Mouse (Mus musculus) limb, embryonic 13.5 days (tissue): ENCODE measurements at regions not wholly inside any gene's neighbourhood (a gene's known extent, or its start where the extent isn't known, plus 50 kb on each side); places are given as distances from the start of the nearest gene placed in this dataset.

ENCODE experiments used
- ATAC-seq: fragments of 200-750 bp; cut with Nextera tagmentation; 2 replicates; pipeline ENCODE4 v1.8.0; 2017; ENCODE audit warnings: low read depth, moderate number of reproducible peaks, moderate TSS enrichment; ENCODE audit not compliant: low FRiP score
- H3K27ac ChIP-seq: fragments of 300-500 bp; sonication (generic); 2 replicates; pipeline ENCODE4 v1.5.1; 2015; ENCODE audit warnings: inconsistent platforms, mild to moderate bottlenecking, moderate library complexity
- H3K27me3 ChIP-seq: fragments of 300-500 bp; sonication (generic); 2 replicates; pipeline ENCODE4 v1.6.1; 2015; ENCODE audit warnings: mild to moderate bottlenecking, inconsistent platforms
- H3K36me3 ChIP-seq: fragments of 300-500 bp; sonication (generic); 2 replicates; pipeline ENCODE4 v1.6.1; 2015; ENCODE audit warnings: inconsistent platforms, mild to moderate bottlenecking, moderate library complexity
- H3K4me1 ChIP-seq: fragments of 300-500 bp; sonication (generic); 2 replicates; pipeline ENCODE4 v1.6.1; 2015; ENCODE audit warnings: inconsistent platforms
- H3K4me2 ChIP-seq: fragments of 300-500 bp; sonication (generic); replicated peaks from 2 replicates; pipeline ENCODE4 v1.6.1; 2015; ENCODE audit warnings: inconsistent platforms, mild to moderate bottlenecking, moderate library complexity
- H3K4me3 ChIP-seq: fragments of 300-500 bp; sonication (generic); 2 replicates; pipeline ENCODE4 v1.5.1; 2015; ENCODE audit warnings: moderate library complexity, mild to moderate bottlenecking, inconsistent platforms
- H3K9ac ChIP-seq: fragments of 300-500 bp; sonication (generic); 2 replicates; pipeline ENCODE4 v1.6.1; 2015; ENCODE audit warnings: mild to moderate bottlenecking, inconsistent platforms
- H3K9me3 ChIP-seq: fragments of 300-500 bp; sonication (generic); 2 replicates; pipeline ENCODE4 v1.6.1; 2016; ENCODE audit warnings: inconsistent platforms
- WGBS: fragments of 180-500 bp; shearing (Covaris S2); methylation state at CpG from one replicate; pipeline ENCODE4 v1.1.7; 2015; 5-methylcytosine and 5-hydroxymethylcytosine counted together

- no peaks in the 10 kb centered on the region for H3K9me3 ChIP-seq
- H3K27ac ChIP-seq = no peak overlapping the region
- H3K27me3 ChIP-seq = no peaks in the 10 kb centered on the region
- H3K36me3 ChIP-seq = no peaks in the 10 kb centered on the region
- no peaks in the 10 kb centered on the region for H3K4me1 ChIP-seq
- H3K4me3 ChIP-seq = no peak overlapping the region
- no peak overlapping the region for H3K4me2 ChIP-seq
- ATAC-seq = no peak
- no peak overlapping the region for H3K9ac ChIP-seq
Measured at GRCm38 (mm10) chr15:97571885-97572284, 133.7 kb downstream of the Rpap3 start.

- no peak for ATAC-seq
- Histone ChIP-seq H3K36me3 (no peaks in the 10 kb centered on the region), H3K4me3 (no peak overlapping the region), H3K4me1 (no peaks in the 10 kb centered on the region), H3K9ac (no peak overlapping the region), H3K27me3 (no peaks in the 10 kb centered on the region), H3K4me2 (no peak overlapping the region), H3K27ac (no peak overlapping the region), H3K9me3 (peaks cover 18% of the 10 kb centered on the region)
- 93% methylated on average over 3 of the region's 3 CpGs for WGBS
Measured at GRCm38 (mm10) chr15:97560096-97560495, 145.5 kb downstream of the Rpap3 start.

GRCm38 (mm10) chr15:97558725-97559124 is 146.9 kb downstream of the Rpap3 start:
- Histone ChIP-seq H3K9ac (no peak overlapping the region), H3K9me3 (peaks cover 18% of the 10 kb centered on the region), H3K27me3 (no peaks in the 10 kb centered on the region), H3K36me3 (no peaks in the 10 kb centered on the region), H3K4me2 (no peak overlapping the region), H3K4me3 (no peak overlapping the region), H3K4me1 (no peaks in the 10 kb centered on the region), H3K27ac (no peak overlapping the region)
- ATAC-seq = no peak
- 92% methylated on average over 7 of the region's 7 CpGs for WGBS

- H3K4me2 ChIP-seq = no peak overlapping the region
- H3K9me3 ChIP-seq = peaks cover 14% of the 10 kb centered on the region; the same call in 1 of the 2 replicates
- no peak overlapping the region for H3K9ac ChIP-seq
- 87% methylated on average over 4 of the region's 4 CpGs for WGBS
- H3K4me1 ChIP-seq = no peaks in the 10 kb centered on the region
- no peak for ATAC-seq
- H3K4me3 ChIP-seq = no peak overlapping the region
- H3K27me3 ChIP-seq = no peaks in the 10 kb centered on the region
- no peaks in the 10 kb centered on the region for H3K36me3 ChIP-seq
- H3K27ac ChIP-seq = no peak overlapping the region
Measured at GRCm38 (mm10) chr15:97548354-97548753, 157.3 kb downstream of the Rpap3 start.

- Histone ChIP-seq H3K36me3 (no peaks in the 10 kb centered on the region), H3K4me2 (no peak overlapping the region), H3K9me3 (peaks cover 14% of the 10 kb centered on the region; the same call in 1 of the 2 replicates), H3K9ac (no peak overlapping the region), H3K27ac (no peak overlapping the region), H3K27me3 (no peaks in the 10 kb centered on the region), H3K4me3 (no peak overlapping the region), H3K4me1 (no peaks in the 10 kb centered on the region)
- WGBS = 90% methylated on average over 11 of the region's 11 CpGs
- no peak for ATAC-seq
Measured at GRCm38 (mm10) chr15:97545034-97545433, 160.6 kb downstream of the Rpap3 start.

- WGBS = 70% methylated on average over 9 of the region's 9 CpGs
- Histone ChIP-seq H3K27me3 (no peaks in the 10 kb centered on the region), H3K4me1 (no peaks in the 10 kb centered on the region), H3K27ac (no peak overlapping the region), H3K4me2 (no peak overlapping the region), H3K4me3 (no peak overlapping the region), H3K9me3 (peaks cover 17% of the 10 kb centered on the region; the same call in 1 of the 2 replicates), H3K9ac (no peak overlapping the region), H3K36me3 (no peaks in the 10 kb centered on the region)
- no peak for ATAC-seq
Measured at GRCm38 (mm10) chr15:97541646-97542045, 164.0 kb downstream of the Rpap3 start.

DNA sequence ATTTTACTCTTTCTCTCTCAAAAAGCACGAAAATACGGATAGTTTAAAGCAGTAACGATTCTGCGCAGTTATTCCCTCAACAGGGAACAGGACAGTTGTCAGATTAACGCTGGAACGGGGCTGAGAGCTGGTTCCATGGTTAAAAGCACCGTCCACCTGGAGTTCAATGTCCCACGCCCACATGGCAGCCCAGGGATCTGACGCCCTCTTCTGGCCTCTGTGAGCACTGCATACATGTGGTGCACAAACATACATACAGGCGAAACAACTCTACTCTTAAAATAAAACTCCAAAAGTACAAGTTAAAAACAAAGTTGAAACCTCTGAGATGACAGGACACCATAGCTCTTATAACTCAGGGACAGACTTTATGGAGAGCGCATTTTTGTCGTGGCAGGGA is 169.5 kb downstream of the Rpap3 start:
- 92% methylated on average over 12 of the region's 12 CpGs for WGBS
- H3K36me3 ChIP-seq = no peaks in the 10 kb centered on the region
- ATAC-seq = no peak

GRCm38 (mm10) chr15:97534878-97535277 is 170.7 kb downstream of the Rpap3 start:
- H3K4me3 ChIP-seq = no peak overlapping the region

More for the DNA sequence above, 169.5 kb downstream of the Rpap3 start:
- Histone ChIP-seq H3K4me2 (no peak overlapping the region), H3K27ac (no peak overlapping the region), H3K4me3 (no peak overlapping the region), H3K4me1 (no peaks in the 10 kb centered on the region), H3K27me3 (no peaks in the 10 kb centered on the region), H3K9me3 (0 out of 2 replicates have a peak, but pooled peaks cover 6% of the 10 kb centered on the region), H3K9ac (no peak overlapping the region)

DNA sequence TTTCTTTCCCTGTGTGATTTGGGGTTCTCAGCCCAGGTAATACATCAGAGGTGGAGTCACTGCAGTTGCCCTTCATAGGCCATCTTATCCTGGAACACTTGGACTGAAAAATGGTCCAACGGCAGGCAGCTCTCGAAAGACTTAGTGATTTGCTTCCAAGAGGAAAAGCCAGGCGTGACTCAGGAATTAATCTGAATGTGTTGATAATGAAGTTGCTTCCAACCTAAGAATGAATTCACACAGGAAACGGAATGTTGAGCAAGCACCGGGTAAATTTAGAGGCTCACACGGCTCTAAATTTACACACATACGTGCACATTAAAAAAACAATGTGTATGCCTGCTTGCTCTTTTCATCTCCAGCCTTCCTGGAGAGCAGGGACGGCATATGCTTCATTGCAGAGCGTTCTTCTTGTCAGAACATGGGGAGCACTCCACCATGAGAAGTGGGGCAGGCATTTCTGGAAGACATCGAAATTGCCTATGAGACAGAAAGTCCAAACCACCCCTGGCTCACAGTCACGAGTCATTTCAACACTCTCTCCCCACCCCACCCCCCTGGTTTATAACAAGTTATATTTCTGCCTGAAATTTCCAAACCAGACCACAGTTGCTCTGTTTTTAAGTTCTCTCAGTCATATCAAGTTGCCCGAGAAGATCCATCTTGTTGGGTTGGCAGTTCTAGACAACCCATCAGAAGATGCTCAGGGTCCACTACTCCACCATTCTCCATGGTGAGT is 171.9 kb downstream of the Rpap3 start:
- no peak for ATAC-seq
- 79% methylated on average over 12 of the region's 12 CpGs for WGBS
- no peaks in the 10 kb centered on the region for H3K27me3 ChIP-seq
- H3K4me2 ChIP-seq = no peak overlapping the region
- H3K4me3 ChIP-seq = no peak overlapping the region
- H3K36me3 ChIP-seq = no peaks in the 10 kb centered on the region
- H3K9me3 ChIP-seq = 0 out of 2 replicates have a peak, but pooled peaks cover under 1% of the 10 kb centered on the region
- no peak overlapping the region for H3K9ac ChIP-seq
- no peaks in the 10 kb centered on the region for H3K4me1 ChIP-seq
- H3K27ac ChIP-seq = no peak overlapping the region

More at GRCm38 (mm10) chr15:97534878-97535277, 170.7 kb downstream of the Rpap3 start:
- WGBS = 73% methylated on average over 5 of the region's 5 CpGs
- H3K9ac ChIP-seq = no peak overlapping the region
- no peak for ATAC-seq
- no peak overlapping the region for H3K4me2 ChIP-seq
- H3K36me3 ChIP-seq = no peaks in the 10 kb centered on the region
- 0 out of 2 replicates have a peak, but pooled peaks cover 6% of the 10 kb centered on the region for H3K9me3 ChIP-seq
- no peaks in the 10 kb centered on the region for H3K27me3 ChIP-seq
- no peaks in the 10 kb centered on the region for H3K4me1 ChIP-seq
- H3K27ac ChIP-seq = no peak overlapping the region

DNA sequence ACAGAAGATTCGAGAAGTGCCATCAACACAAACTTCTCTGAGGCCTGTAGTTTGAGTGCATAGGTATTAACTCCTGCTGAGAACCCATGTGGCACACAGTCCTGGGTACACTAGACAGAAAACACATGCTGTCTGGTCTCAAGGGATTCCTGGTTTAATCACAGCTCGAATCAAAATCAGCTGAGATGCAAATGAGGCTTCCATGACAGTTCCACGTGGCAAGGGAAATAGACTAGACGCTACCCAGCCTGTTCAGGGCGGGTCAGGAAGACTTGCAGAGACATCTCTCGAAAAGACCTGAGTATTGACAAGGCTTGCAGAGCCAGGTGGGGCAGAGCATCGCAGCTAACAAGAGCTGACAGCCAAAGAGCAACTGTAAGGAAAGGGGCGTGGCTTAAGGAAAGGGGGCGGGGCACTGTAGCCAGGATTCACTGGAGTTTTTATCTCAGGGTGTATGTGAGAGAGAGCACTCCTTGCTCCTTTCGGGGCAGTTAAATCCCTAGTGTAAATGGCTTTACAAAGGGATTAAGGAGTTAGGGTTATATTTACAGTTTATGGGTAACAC is 173.2 kb downstream of the Rpap3 start:
- no peak for ATAC-seq
- H3K4me1 ChIP-seq = no peaks in the 10 kb centered on the region

GRCm38 (mm10) chr15:97528291-97529050 is 177.2 kb downstream of the Rpap3 start:
- H3K4me1 ChIP-seq = no peaks in the 10 kb centered on the region
- no peaks in the 10 kb centered on the region for H3K27me3 ChIP-seq
- H3K36me3 ChIP-seq = no peaks in the 10 kb centered on the region
- H3K9me3 ChIP-seq = no peaks in the 10 kb centered on the region
- no peak overlapping the region for H3K4me2 ChIP-seq
- no peak overlapping the region for H3K9ac ChIP-seq
- no peak overlapping the region for H3K27ac ChIP-seq
- no peak overlapping the region for H3K4me3 ChIP-seq
- ATAC-seq = no peak
- WGBS = 83% methylated on average over 11 of the region's 11 CpGs

More for the DNA sequence above, 173.2 kb downstream of the Rpap3 start:
- Histone ChIP-seq H3K4me3 (no peak overlapping the region), H3K27me3 (no peaks in the 10 kb centered on the region), H3K9me3 (no peaks in the 10 kb centered on the region), H3K4me2 (no peak overlapping the region), H3K9ac (no peak overlapping the region), H3K27ac (no peak overlapping the region), H3K36me3 (no peaks in the 10 kb centered on the region)
- 59% methylated on average over 10 of the region's 10 CpGs for WGBS

DNA sequence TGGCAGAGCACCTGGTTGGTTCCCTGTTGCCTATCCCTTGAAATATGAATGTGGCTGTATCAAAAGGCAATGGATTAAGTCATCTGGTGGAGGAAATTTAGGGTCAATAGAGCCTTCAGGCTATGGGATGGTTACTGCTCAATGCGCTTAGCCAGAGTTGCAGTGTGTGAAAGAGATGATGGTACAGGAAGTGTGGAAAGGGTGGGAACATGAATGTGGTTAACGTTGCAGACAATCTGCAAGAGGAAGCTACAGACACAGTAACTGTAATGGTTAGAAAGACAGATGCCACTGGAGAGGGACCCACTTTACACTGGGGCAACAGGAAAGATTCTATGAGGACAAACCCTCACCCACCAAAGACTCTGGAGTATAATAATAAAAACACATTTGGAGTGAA is 185.2 kb downstream of the Rpap3 start:
- 85% methylated on average over 2 of the region's 2 CpGs for WGBS
- Histone ChIP-seq H3K4me3 (no peak overlapping the region), H3K36me3 (no peaks in the 10 kb centered on the region)

More for the DNA sequence above, 185.2 kb downstream of the Rpap3 start:
- H3K4me2 ChIP-seq = no peak overlapping the region
- H3K4me1 ChIP-seq = no peaks in the 10 kb centered on the region
- no peak overlapping the region for H3K9ac ChIP-seq
- no peak for ATAC-seq
- H3K9me3 ChIP-seq = no peaks in the 10 kb centered on the region
- no peaks in the 10 kb centered on the region for H3K27me3 ChIP-seq
- H3K27ac ChIP-seq = no peak overlapping the region
